Mouse (Mus musculus) ES-E14 (cell line): ENCODE measurements at regions not wholly inside any gene's neighbourhood (a gene's known extent, or its start where the extent isn't known, plus 50 kb on each side); places are given as distances from the start of the nearest gene placed in this dataset.

Source experiments
- DNase-seq: peaks from one replicate; pipeline ENCODE4 v3.0.0-alpha.2; 2013; ENCODE audit warnings: low read depth, low spot score
- H3K27ac ChIP-seq: 2 replicates; pipeline ENCODE4 v1.5.1; 2012; ENCODE audit warnings: low read depth, mild to moderate bottlenecking, low read length, moderate library complexity, mixed read lengths; ENCODE audit not compliant: poor library complexity, insufficient read depth, severe bottlenecking
- H3K36me3 ChIP-seq: 2 replicates; pipeline ENCODE4 v1.6.1; 2012; ENCODE audit warnings: mild to moderate bottlenecking, low read length, moderate library complexity, mixed read lengths; ENCODE audit not compliant: control insufficient read depth, poor library complexity, insufficient read depth, severe bottlenecking
- H3K4me1 ChIP-seq, 2 experiments: fragments of 150-350 bp in 1 of 2; sonication (generic) in 1 of 2; 2 replicates each; pipeline ENCODE4 v1.6.1; 2012; ENCODE audit warnings: low read length in 2 of 2, mild to moderate bottlenecking in 1 of 2, mixed read lengths in 1 of 2; ENCODE audit not compliant: control insufficient read depth in 2 of 2, insufficient read depth in 2 of 2, poor library complexity in 1 of 2
- H3K4me3 ChIP-seq, 2 experiments: fragments of 150-350 bp in 1 of 2; sonication (generic) in 1 of 2; 2 replicates each; pipeline ENCODE4 v1.5.1; 2012; ENCODE audit warnings: low read length in 2 of 2, low read depth in 1 of 2, mild to moderate bottlenecking in 1 of 2, mixed read lengths in 1 of 2; ENCODE audit not compliant: insufficient read depth in 1 of 2, poor library complexity in 1 of 2, severe bottlenecking in 1 of 2
- H3K9ac ChIP-seq: 2 replicates; pipeline ENCODE4 v1.6.1; 2012; ENCODE audit warnings: low read depth, mild to moderate bottlenecking, low read length, mixed read lengths; ENCODE audit not compliant: poor library complexity, insufficient read depth, severe bottlenecking
- H3K9me3 ChIP-seq: fragments of 150-350 bp; sonication (generic); 2 replicates; pipeline ENCODE4 v1.6.1; 2012; ENCODE audit warnings: low read depth, mild to moderate bottlenecking, low read length; ENCODE audit not compliant: control insufficient read depth, insufficient read depth
- CHD2 ChIP-seq: IDR thresholded peaks from 2 replicates; pipeline ENCODE4 v1.6.1; 2014; ENCODE audit warnings: mild to moderate bottlenecking, low read depth, low read length, inconsistent platforms
- HCFC1 ChIP-seq: IDR thresholded peaks from 2 replicates; pipeline ENCODE4 v1.6.1; 2012; ENCODE audit warnings: low read length, inconsistent platforms, borderline replicate concordance; ENCODE audit not compliant: insufficient read depth
- MAFK ChIP-seq: IDR thresholded peaks from 2 replicates; pipeline ENCODE4 v1.6.1; 2014; ENCODE audit warnings: mild to moderate bottlenecking, low read depth, low read length, inconsistent platforms; ENCODE audit not compliant: insufficient read depth
- ZC3H11A ChIP-seq: IDR thresholded peaks from 2 replicates; pipeline ENCODE4 v1.6.1; 2012; ENCODE audit warnings: low read depth, mild to moderate bottlenecking, inconsistent platforms, low read length, borderline replicate concordance
- ZNF384 ChIP-seq: IDR thresholded peaks from 2 replicates; pipeline ENCODE4 v1.6.1; 2012; ENCODE audit warnings: low read depth, low read length, inconsistent platforms
- in situ Hi-C, 2 experiments: fragments of 600-800 bp; cut with MboI; formaldehyde crosslinking; loops; one replicate each; pipeline ENCODE4 v1.15.1; 2025; ENCODE audit warnings: low sequenced_read_pairs in 2 of 2, inconsistent platforms in 1 of 2; ENCODE audit not compliant: unreplicated experiment in 2 of 2

- no peak for TF ChIP-seq ZNF384
- H3K9me3 ChIP-seq = no peaks in the 10 kb centered on the region
- no peaks in the 10 kb centered on the region for H3K4me1 ChIP-seq
- no peak overlapping the region for H3K9ac ChIP-seq
- no peak overlapping the region for H3K4me3 ChIP-seq
- no peak overlapping the region for H3K27ac ChIP-seq
- no peak for DNase-seq
- no peaks in the 10 kb centered on the region for H3K36me3 ChIP-seq
- in situ Hi-C loops = no loop called here
Measured at GRCm38 (mm10) chr14:80521216-80521615, 537.3 kb downstream of the Olfm4 start.

- TF ChIP-seq HCFC1 (no peak), MAFK (no peak), ZNF384 (no peak), CHD2 (no peak), ZC3H11A (no peak)
- no peak overlapping the region for H3K4me3 ChIP-seq
- H3K36me3 ChIP-seq = no peaks in the 10 kb centered on the region
- H3K27ac ChIP-seq = no peak overlapping the region
- no peak overlapping the region for H3K9ac ChIP-seq
- H3K9me3 ChIP-seq = no peaks in the 10 kb centered on the region
- no peak for DNase-seq
- in situ Hi-C loops = no loop called here
- no peaks in the 10 kb centered on the region for H3K4me1 ChIP-seq
Measured at GRCm38 (mm10) chr14:80521631-80522030, 537.8 kb downstream of the Olfm4 start.

- no peak for DNase-seq
- Histone ChIP-seq H3K36me3 (no peaks in the 10 kb centered on the region), H3K9me3 (no peaks in the 10 kb centered on the region), H3K9ac (no peak overlapping the region), H3K4me1 (no peaks in the 10 kb centered on the region), H3K4me3 (no peak overlapping the region), H3K27ac (no peak overlapping the region)
- no peak for TF ChIP-seq MAFK
- in situ Hi-C loops = no loop called here
Measured at GRCm38 (mm10) chr14:80522536-80522935, 538.7 kb downstream of the Olfm4 start.

- H3K27ac ChIP-seq = no peak overlapping the region
- in situ Hi-C loops = no loop called here
- no peaks in the 10 kb centered on the region for H3K9me3 ChIP-seq
- TF ChIP-seq ZC3H11A (no peak), HCFC1 (no peak), ZNF384 (no peak), CHD2 (no peak), MAFK (no peak)
- no peak overlapping the region for H3K4me3 ChIP-seq
- no peaks in the 10 kb centered on the region for H3K4me1 ChIP-seq
- H3K9ac ChIP-seq = no peak overlapping the region
- no peak for DNase-seq
- no peaks in the 10 kb centered on the region for H3K36me3 ChIP-seq
Measured at GRCm38 (mm10) chr14:80528419-80529028, 544.6 kb downstream of the Olfm4 start.

- TF ChIP-seq ZNF384 = no peak
- TF ChIP-seq MAFK = no peak
- no peak for TF ChIP-seq ZC3H11A
- TF ChIP-seq HCFC1 = no peak
- TF ChIP-seq CHD2 = no peak
- H3K27ac ChIP-seq = no peak overlapping the region
- no peak for DNase-seq
- H3K9me3 ChIP-seq = no peaks in the 10 kb centered on the region
- no peak overlapping the region for H3K9ac ChIP-seq
- no peaks in the 10 kb centered on the region; a peak in 1 of 4 replicates for H3K4me1 ChIP-seq
- H3K4me3 ChIP-seq = no peak overlapping the region
- in situ Hi-C loops = no loop called here
- no peaks in the 10 kb centered on the region for H3K36me3 ChIP-seq
Measured at GRCm38 (mm10) chr14:80536044-80536745, 552.3 kb downstream of the Olfm4 start.
